Mouse (Mus musculus): ENCODE results near the gene Ifnl3.

Ifnl3 gene

GRCm38 (mm10) chr7:28546649-28547048, 24.0 kb downstream of the Ifnl3 start:
- no peak for DNase-seq (ENCODE audit: low spot score in 2 of 2)

GRCm38 (mm10) chr7:28547154-28547553, 24.5 kb downstream of the Ifnl3 start, which contains the start of gene Nccrp1:
Gene Nccrp1, minus strand, starts transcription at chr7:28547254.
- no peak for DNase-seq (ENCODE audit: low spot score in 2 of 2)

GRCm38 (mm10) chr7:28547628-28548027, 25.0 kb downstream of the Ifnl3 start:
- DNase-seq (ENCODE audit: low spot score in 2 of 2) = no peak

DNA sequence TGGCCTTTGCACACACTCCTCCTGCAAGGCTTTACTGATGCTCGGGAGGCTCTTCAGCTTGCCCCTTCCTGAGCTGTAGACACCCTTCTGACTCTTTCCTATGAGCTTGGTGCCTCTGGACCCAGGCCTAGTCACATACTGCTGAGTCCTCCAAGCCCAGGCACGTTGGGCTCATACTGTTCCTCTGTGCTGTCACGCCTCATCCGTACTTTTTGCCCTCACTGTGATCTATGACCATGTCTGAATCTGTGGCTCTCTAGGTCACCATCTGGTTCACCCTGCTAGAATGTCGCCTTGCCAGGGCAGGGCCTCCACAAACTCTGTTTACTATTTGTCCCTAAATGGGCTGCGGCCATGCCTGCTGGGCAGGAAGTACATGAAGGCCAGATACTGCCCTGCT, 30.4 kb downstream of the Ifnl3 start:
- DNase-seq (ENCODE audit: low spot score in 2 of 2) = no peak

DNA sequence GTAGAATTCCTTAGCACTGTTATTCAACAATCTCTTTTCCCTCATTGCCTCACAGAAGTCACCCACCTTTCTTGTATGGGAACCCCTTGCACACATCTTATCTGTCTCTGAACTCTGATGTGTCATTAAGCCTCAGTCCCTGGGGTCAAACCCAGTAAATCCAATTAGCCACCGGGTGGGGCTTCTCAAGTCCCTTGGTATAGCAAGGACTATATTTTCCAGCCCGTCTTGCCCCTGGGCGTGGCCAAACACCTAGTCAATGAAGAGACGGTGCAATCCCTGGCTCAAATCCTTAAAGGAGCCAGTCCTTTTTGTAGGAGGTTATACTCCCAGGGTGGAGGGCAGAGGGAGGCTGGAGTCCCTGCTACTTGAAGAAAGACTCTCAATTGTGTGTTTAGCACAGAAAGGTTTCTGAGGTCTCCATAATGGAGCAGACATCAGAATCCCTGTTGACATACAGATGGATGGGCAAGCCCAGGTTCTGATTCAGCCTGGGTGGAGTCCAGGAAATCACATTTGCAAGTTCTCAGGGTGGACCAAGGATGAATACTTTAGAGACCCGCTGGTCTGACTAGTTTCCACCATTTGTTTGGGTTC, 33.4 kb downstream of the Ifnl3 start:
- no peak for DNase-seq (ENCODE audit: low spot score in 2 of 2)

DNA sequence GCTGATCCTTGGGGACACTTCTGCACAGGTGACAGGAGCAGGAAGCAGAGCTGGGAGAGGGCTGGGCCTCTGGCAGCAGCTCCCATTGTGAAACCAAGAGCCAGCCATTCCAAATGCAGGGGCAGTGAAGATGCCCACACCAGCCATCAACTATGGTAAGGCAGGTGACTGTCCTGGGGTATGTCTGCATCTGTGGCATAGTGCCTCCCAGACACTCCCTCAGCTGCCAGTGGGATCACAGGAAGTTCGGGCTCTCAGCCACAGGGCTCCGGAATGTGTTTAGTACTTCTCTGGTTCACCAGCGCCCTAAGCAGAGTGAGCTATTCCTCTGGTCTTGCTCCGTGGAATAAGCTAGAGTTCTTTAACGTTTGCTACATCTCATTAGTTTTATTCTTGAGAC, 34.4 kb downstream of the Ifnl3 start:
- no peak for DNase-seq (ENCODE audit: low spot score in 2 of 2)

DNA sequence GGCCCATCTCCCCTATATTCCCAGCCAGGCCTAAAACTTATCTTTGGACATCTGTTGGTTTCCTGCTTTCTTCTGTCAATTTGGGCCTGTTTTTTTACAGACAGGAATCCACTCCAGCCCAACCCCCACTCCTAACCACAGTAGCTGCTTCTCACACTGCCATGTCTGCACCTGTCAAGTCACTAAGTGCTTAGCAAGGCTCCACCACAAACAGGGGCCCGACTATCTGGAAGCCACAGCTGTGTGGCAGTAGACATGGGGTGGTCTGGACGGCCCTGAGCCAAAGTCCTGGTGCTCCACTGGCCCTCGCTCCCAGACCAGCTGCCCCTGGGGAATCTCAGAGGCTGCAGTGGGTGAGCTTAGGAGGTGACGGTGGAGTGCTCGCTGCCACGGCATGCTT, 35.1 kb downstream of the Ifnl3 start:
- DNase-seq (ENCODE audit: low spot score in 2 of 2) = peak in 1 of 2 experiments; percentile 42

DNA sequence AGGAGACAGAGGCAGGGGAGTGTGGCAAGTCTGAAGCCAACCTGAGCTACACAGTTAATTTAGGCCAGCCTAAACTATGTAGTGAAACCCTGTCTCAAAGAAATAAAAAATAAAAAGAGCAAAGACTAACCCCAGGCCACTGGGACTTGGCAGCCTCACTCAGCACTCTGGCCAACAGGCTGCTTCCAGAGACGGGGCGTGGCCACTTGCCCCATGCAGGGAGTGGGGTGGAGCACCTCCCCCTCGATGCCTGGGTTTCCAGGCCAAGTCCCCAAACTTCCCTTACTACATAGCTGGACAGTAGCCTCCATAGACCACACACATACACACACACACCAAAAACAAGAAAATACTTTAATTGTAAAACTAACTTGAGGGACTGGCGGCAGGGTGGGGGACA, 35.9 kb downstream of the Ifnl3 start:
- peak in 1 of 2 experiments; percentile 45 for DNase-seq (ENCODE audit: low spot score in 2 of 2)

DNA sequence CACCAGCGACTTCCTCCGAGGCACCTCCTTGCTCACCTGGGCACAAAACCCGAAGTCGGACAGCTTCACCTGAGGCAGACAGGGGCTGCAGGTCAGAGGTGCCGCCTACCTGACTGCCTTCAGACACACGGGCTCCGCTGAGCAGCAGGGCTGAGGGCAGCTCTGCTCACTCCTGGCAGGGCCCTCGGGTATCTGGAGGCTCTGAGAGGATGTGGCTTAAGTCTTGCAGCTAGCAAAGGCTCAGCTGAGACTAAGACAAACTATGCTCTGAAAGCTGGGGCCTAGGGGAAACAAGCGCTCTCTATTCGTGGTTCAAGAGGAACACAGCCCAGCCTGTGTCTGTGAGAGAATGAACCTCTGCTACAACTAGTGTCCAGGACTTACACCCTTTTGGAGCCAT, 38.2 kb downstream of the Ifnl3 start:
- DNase-seq (ENCODE audit: low spot score in 2 of 2) = no peak

GRCm38 (mm10) chr7:28561967-28562366, 39.3 kb downstream of the Ifnl3 start:
- no peak for DNase-seq (ENCODE audit: low spot score in 2 of 2)

- DNase-seq (ENCODE audit: low spot score in 2 of 2) = no peak
Observed at GRCm38 (mm10) chr7:28562371-28562770, 39.7 kb downstream of the Ifnl3 start.

DNA sequence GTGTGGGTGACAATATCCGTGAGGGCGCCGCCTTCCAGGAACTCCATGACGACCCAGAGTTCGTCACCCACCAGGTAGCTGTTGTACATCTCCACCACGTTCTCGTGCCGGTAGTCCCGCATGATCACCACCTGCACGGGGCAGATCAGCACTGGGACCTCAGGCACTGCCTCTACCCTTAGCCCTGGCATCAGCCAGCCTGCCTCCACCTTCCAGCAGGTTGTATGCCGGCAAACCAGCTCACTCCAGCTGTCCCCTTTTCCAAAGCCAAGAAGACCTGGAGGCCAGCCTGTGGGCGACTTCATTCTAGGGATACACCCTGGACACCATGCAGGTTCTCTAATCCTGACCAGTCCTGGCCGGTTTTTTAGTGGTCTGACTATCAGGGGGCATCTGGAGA, 40.3 kb downstream of the Ifnl3 start:
- DNase-seq (ENCODE audit: low spot score in 2 of 2) = no peak

DNA sequence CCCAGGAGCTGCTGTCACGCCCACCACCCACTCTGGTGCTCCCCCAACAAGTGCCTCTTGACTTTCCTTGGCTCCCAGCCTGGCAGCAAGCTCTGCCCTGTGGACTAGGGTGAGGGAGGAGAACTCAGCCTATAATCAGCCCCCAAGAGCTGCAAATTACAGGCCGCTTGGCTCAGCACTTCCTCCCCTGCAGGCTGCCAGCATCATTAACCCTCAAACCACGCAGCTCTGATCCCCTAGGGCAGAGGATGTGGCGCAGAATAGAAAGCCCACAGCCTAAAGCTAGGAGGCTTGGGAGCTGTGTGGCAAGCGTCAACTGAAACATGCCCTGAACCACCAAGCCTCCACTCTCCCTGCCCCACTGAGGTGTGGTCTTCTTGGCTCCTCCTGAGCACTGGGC, 42.8 kb downstream of the Ifnl3 start:
- DNase-seq (ENCODE audit: low spot score in 2 of 2) = peak in 1 of 2 experiments; percentile 40

- DNase-seq (ENCODE audit: low spot score in 2 of 2) = no peak
Observed at GRCm38 (mm10) chr7:28567539-28567938, 44.9 kb downstream of the Ifnl3 start.

- DNase-seq (ENCODE audit: low spot score in 2 of 2) = peak in 1 of 2 experiments; percentile 57
Observed at GRCm38 (mm10) chr7:28568253-28568652, 45.6 kb downstream of the Ifnl3 start.

DNA sequence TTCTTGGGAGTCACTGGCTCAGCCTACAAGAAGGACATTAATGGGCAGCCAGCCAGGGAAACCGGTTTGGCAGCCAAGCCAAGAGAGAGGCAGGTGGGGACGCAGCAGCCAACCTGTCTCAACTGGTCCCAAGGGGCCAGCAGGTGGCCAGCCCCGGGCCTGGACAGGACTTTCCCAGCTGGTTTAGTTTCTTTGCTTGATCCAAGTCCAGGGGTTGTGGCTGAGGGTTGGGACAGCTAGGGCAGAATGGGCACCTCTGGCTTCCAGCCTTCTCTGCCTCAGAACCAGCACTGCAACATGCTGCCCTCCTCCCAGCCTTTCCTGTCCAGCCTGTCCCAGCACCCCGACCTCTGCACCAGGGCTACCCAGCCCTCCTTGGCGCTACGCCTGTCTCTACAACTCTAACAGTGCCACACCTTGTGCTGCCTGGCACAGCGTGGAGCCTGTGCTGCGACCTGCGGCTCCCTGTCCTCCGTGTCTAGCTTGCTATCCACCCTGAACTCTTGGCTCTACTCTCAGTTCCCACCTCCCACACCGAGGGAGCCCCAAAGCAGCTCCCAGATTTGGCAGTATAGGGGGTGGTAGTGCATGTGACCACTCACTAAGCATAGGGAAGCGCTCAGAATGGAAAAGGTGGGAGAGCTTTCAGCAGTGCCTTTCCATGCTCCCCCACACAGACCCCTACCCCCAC, 47.8 kb downstream of the Ifnl3 start:
- DNase-seq (ENCODE audit: low spot score in 2 of 2) = no peak

GRCm38 (mm10) chr7:28570982-28571682, 48.5 kb downstream of the Ifnl3 start:
- DNase-seq (ENCODE audit: low spot score in 2 of 2) = peak in 1 of 2 experiments; percentile 47

GRCm38 (mm10) chr7:28572689-28573088, 50.1 kb downstream of the Ifnl3 start:
- DNase-seq (ENCODE audit: low spot score in 2 of 2) = no peak

DNA sequence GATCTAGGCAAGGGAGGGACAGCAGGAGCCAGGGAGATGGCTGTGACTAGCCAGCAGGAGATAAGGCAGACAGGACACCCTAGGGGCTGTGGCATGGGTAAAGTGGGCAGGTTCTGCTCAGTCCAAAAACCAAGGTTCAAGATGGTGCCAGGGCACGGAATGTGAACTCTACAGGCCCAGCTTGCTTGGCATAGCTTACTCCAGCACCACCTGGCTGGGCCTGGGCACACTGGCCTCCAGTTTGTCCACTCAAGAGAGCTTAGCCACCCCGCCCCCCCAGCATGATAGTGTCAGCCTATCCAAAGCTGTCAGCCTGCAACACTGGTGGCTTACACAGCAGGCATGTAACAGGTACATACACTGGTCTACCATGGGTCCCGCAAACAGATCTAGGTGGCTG, 50.6 kb downstream of the Ifnl3 start:
- no peak for DNase-seq (ENCODE audit: low spot score in 2 of 2)
